ENCODE assay signal across 11 mouse cellular contexts in the genomic region with DNA sequence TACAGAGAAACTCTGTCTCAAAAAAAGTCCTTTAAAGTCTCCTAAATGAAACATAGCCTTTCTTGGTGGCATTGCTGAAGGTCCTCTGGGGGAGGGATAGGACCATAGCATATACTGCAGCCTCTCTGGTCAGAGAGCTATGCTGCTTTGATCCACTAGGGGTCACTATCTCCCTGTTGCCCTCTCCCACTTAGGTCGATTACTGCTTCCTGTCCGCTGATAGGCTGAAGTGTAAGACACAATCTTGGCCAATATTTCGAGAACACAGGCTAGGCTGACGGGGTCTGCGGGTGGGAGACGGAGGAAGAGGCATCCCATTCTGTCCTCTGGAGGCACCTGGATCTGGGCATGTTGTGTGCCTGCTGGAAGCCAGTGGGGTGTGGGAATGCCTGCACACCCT. TPM values are rescaled to one million over a fixed set of nuclear protein-coding genes. Genes with fewer than 3 reads are reported as not detected.
A peak's percentile ranks its signal among the peaks of the same experiment; 100 is the strongest.
DNase-seq lines count a peak whose midpoint lies in the region; ATAC-seq and TF ChIP-seq lines count a peak whose summit lies in the region.
"Had no signal": no experiment of that assay in that cellular context is flagged by ENCODE, and none has a peak within 500 bp of the region (broad histone marks: within the 10 kb centered on the region; RNA-seq: fewer than 3 reads in every experiment).

No protein-coding gene starts in this region.

- no peaks in the 10 kb centered on the region for H3K9me3 ChIP-seq in hindbrain, postnatal 0 days (ENCODE audit: low read length)
- no peaks in the 10 kb centered on the region for H3K9me3 ChIP-seq in hindbrain, embryonic 16.5 days (ENCODE audit: control insufficient read depth, low read length)
- no peaks in the 10 kb centered on the region for H3K9me3 ChIP-seq in ES-E14 (ENCODE audit: control insufficient read depth, insufficient read depth, low read depth, low read length)
- H3K9me3 ChIP-seq: embryonic facial prominence, embryonic 15.5 days; hindbrain, embryonic 10.5 days; liver, embryonic 13.5 days had no signal

- H3K9ac ChIP-seq in hindbrain, postnatal 0 days (replicated peaks; ENCODE audit: low read length), result no peak overlapping the region
- no peak overlapping the region for H3K9ac ChIP-seq in hindbrain, embryonic 16.5 days (ENCODE audit: low read depth, low read length)
- no peak overlapping the region for H3K9ac ChIP-seq in ES-E14 (ENCODE audit: insufficient read depth, low read depth, low read length, poor library complexity, severe bottlenecking)
- H3K9ac ChIP-seq: embryonic facial prominence, embryonic 15.5 days; liver, embryonic 13.5 days had no signal

- no peak overlapping the region for H3K4me2 ChIP-seq in hindbrain, postnatal 0 days (ENCODE audit: low read depth, low read length)
- H3K4me2 ChIP-seq in hindbrain, embryonic 16.5 days (ENCODE audit: low read length), result no peak overlapping the region
- H3K4me2 ChIP-seq: embryonic facial prominence, embryonic 15.5 days; liver, embryonic 13.5 days had no signal

- no peaks in the 10 kb centered on the region for H3K36me3 ChIP-seq in hindbrain, postnatal 0 days (ENCODE audit: insufficient read depth, low read length)
- H3K36me3 ChIP-seq in hindbrain, embryonic 16.5 days (ENCODE audit: control insufficient read depth, insufficient read depth, low read length), result no peaks in the 10 kb centered on the region
- H3K36me3 ChIP-seq in ES-E14 (ENCODE audit: control insufficient read depth, insufficient read depth, low read length, poor library complexity, severe bottlenecking), result no peaks in the 10 kb centered on the region
- H3K36me3 ChIP-seq: embryonic facial prominence, embryonic 15.5 days; hindbrain, embryonic 10.5 days; liver, embryonic 13.5 days had no signal

- ATAC-seq in hindbrain, postnatal 0 days, result no peak
- ATAC-seq in hindbrain, embryonic 16.5 days, result no peak
- peak; percentile 63 to 77 for ATAC-seq in hematopoietic stem cell, adult 5-6 weeks (replicated peaks in 1 of 2; ENCODE audit: insufficient read depth in 1 of 2, low FRiP score in 2 of 2, low TSS enrichment in 1 of 2, low read depth in 1 of 2, poor library complexity in 2 of 2, severe bottlenecking in 2 of 2)

- in situ Hi-C loops in ES-E14 (cut with MboI; ENCODE audit: low sequenced_read_pairs in 2 of 2, unreplicated experiment in 2 of 2), result no loop called here

- peak; percentile 68 for TF ChIP-seq CTCF in hindbrain, postnatal 0 days (IDR thresholded peaks at IDR 0.05; ENCODE audit: low read depth)

- H3K4me1 ChIP-seq in hindbrain, postnatal 0 days (ENCODE audit: insufficient read depth, low read length), result no peaks in the 10 kb centered on the region
- H3K4me1 ChIP-seq in hindbrain, embryonic 16.5 days (ENCODE audit: control insufficient read depth, insufficient read depth, low read depth, low read length), result no peaks in the 10 kb centered on the region
- H3K4me1 ChIP-seq in ES-E14 (ENCODE audit: control insufficient read depth in 2 of 2, insufficient read depth in 2 of 2, low read length in 2 of 2, poor library complexity in 1 of 2), result peaks cover 0 to 14% of the 10 kb centered on the region in 2 experiments; a peak in 2 of 4 replicates
- H3K4me1 ChIP-seq: embryonic facial prominence, embryonic 15.5 days; hindbrain, embryonic 10.5 days had no signal

- H3K27ac ChIP-seq in hindbrain, postnatal 0 days, result no peak overlapping the region
- H3K27ac ChIP-seq in hindbrain, embryonic 16.5 days (ENCODE audit: low read depth, low read length), result no peak overlapping the region
- no peak overlapping the region for H3K27ac ChIP-seq in ES-E14 (ENCODE audit: insufficient read depth, low read depth, low read length, poor library complexity, severe bottlenecking)
- H3K27ac ChIP-seq: embryonic facial prominence, embryonic 15.5 days; hindbrain, embryonic 10.5 days; liver, embryonic 13.5 days had no signal

- 40% methylated on average over 6 of the region's 6 CpGs for WGBS in hindbrain, postnatal 0 days
- WGBS in hindbrain, embryonic 16.5 days, result 53% methylated on average over 6 of the region's 6 CpGs

- no peak overlapping the region for H3K4me3 ChIP-seq in hindbrain, postnatal 0 days (ENCODE audit: low read length)
- no peak overlapping the region for H3K4me3 ChIP-seq in hindbrain, embryonic 16.5 days (ENCODE audit: low read length)
- H3K4me3 ChIP-seq in ES-E14 (ENCODE audit: insufficient read depth in 1 of 2, low read depth in 1 of 2, low read length in 2 of 2, poor library complexity in 1 of 2, severe bottlenecking in 1 of 2), result no peak overlapping the region
- H3K4me3 ChIP-seq: embryonic facial prominence, embryonic 15.5 days; hindbrain, embryonic 10.5 days; liver, embryonic 13.5 days had no signal

- no peaks in the 10 kb centered on the region for H3K27me3 ChIP-seq in hindbrain, postnatal 0 days (ENCODE audit: insufficient read depth, low read length)
- H3K27me3 ChIP-seq in hindbrain, embryonic 16.5 days (replicated peaks; ENCODE audit: control insufficient read depth, insufficient read depth, low read length), result no peaks in the 10 kb centered on the region
- H3K27me3 ChIP-seq: embryonic facial prominence, embryonic 15.5 days; liver, embryonic 13.5 days had no signal

- no peak for DNase-seq in hindbrain, postnatal 0 days (ENCODE audit: low spot score)
- DNase-seq in 3134 (ENCODE audit: extremely low read depth, insufficient read length, low spot score) (peak; percentile 46), ES-E14 (ENCODE audit: low read depth, low spot score) (peak; percentile 79)
- no peak for DNase-seq in frontal cortex, postnatal 25 days (ENCODE audit: low spot score in 2 of 2)
- no peak for DNase-seq in adrenal gland, adult 8-10 months
- DNase-seq in frontal cortex, adult 2 months (ENCODE audit: extremely low spot score in 1 of 2, low spot score in 1 of 2), result no peak
- DNase-seq: liver, embryonic 13.5 days had no signal

TF ChIP-seq in ES-E14, 5 proteins besides CTCF, POLR2A, EP300 and RAD21:
- TF ChIP-seq ZNF384 (IDR thresholded peaks at IDR 0.05; ENCODE audit: low read depth, low read length) (no peak), CHD2 (IDR thresholded peaks at IDR 0.05; ENCODE audit: low read depth, low read length) (no peak), ZC3H11A (IDR thresholded peaks at IDR 0.05; ENCODE audit: borderline replicate concordance, low read depth, low read length) (peak; percentile 22; the same call in 1 of the 2 replicates), MAFK (IDR thresholded peaks at IDR 0.05; ENCODE audit: insufficient read depth, low read depth, low read length) (no peak)

RNA-seq across cellular contexts. Expression of gene Trpv4, which starts 37.9 kb away (rescaled TPM):
- 2.7 TPM in 2 replicates for total RNA-seq in hindbrain, postnatal 0 days (2014; rRNA removed)
- polyA plus RNA-seq in hindbrain, postnatal 0 days (2015; fragmentation: Nextera tagmentation; extraction: Ambion mirVana), result 3.0 and 3.4 TPM in 2 replicates
- 2.3 and 3.0 TPM in 2 replicates for polyA plus RNA-seq in hindbrain, embryonic 16.5 days (2015; fragmentation: Nextera tagmentation; extraction: Ambion mirVana)
- total RNA-seq in ES-E14 (2012; rRNA removed), result 1.4 and 3.5 TPM in 2 replicates
- total RNA-seq in hematopoietic stem cell, adult 5-6 weeks (2017), result 0.25 and 0.69 TPM in 2 replicates
- 1 to 10 TPM; 1.3 to 3.4 (median 2.4) TPM for total RNA-seq in adrenal gland, adult 8-10 months (2022)
- polyA plus RNA-seq in frontal cortex, adult 2 months (2012; rRNA removed), result 1.9 and 2.2 TPM in 2 replicates

RNA-seq across cellular contexts. Expression of gene Fam222a, which starts 52.5 kb away (rescaled TPM):
- 11.7 and 15.1 TPM in 2 replicates for total RNA-seq in hindbrain, postnatal 0 days (2014; rRNA removed)
- polyA plus RNA-seq in hindbrain, postnatal 0 days (2015; fragmentation: Nextera tagmentation; extraction: Ambion mirVana), result 2.8 and 2.9 TPM in 2 replicates
- polyA plus RNA-seq in hindbrain, embryonic 16.5 days (2015; fragmentation: Nextera tagmentation; extraction: Ambion mirVana), result 4.7 and 4.9 TPM in 2 replicates
- total RNA-seq in ES-E14 (2012; rRNA removed), result 1.2 and 2.2 TPM in 2 replicates
- total RNA-seq in hematopoietic stem cell, adult 5-6 weeks (2017), result 0.20 TPM in 1 of 2 replicates, not detected in the other
- 10 to 100 TPM; 28.1 to 47.2 (median 33.7) TPM for total RNA-seq in adrenal gland, adult 8-10 months (2022)
- polyA plus RNA-seq in frontal cortex, adult 2 months (2012; rRNA removed), result 8.3 and 10.6 TPM in 2 replicates

Comparison
In these comparisons a context has a peak if more than half of its experiments do, and no peak if none do; other contexts are left out.
1. ATAC-seq: peak in hematopoietic stem cell, adult 5-6 weeks (2 of 2); none in hindbrain, postnatal 0 days (single experiment) and hindbrain, embryonic 16.5 days (single experiment).
2. DNase-seq: peak in 3134 (single experiment) and ES-E14 (single experiment); none in hindbrain, postnatal 0 days (single experiment), frontal cortex, postnatal 25 days (0 of 2), adrenal gland, adult 8-10 months (single experiment) and frontal cortex, adult 2 months (0 of 2).